Mouse (Mus musculus) bone marrow macrophage, adult 2 months (primary cell): Measurements from ENCODE around the gene Ttf1.

ENCODE experiments used
- CTCF ChIP-seq: IDR thresholded peaks from 2 replicates; pipeline ENCODE4 v1.5.1; 2012; ENCODE audit warnings: low read depth, mild to moderate bottlenecking, low read length, moderate library complexity
- POLR2A ChIP-seq: IDR thresholded peaks from 2 replicates; pipeline ENCODE4 v1.6.1; 2012; ENCODE audit warnings: mild to moderate bottlenecking, low read depth, low read length, borderline replicate concordance

GRCm38 (mm10) chr2:29081965-29082364, 21.9 kb downstream of the Ttf1 start:
- TF ChIP-seq POLR2A: no peak
- no peak for TF ChIP-seq CTCF
